Mouse (Mus musculus): Measurements from ENCODE around the gene 4930518I15Rik. TPM values are rescaled to one million over a fixed set of nuclear protein-coding genes. Genes with fewer than 3 reads are reported as not detected.

Gene 4930518I15Rik
- polyA plus RNA-seq, 1 experiment from 2014 or later = 8.4 TPM

Other genes starting within 250 kb of the 4930518I15Rik start
- gene Dlgap4, start 244.2 kb downstream of the 4930518I15Rik start, polyA plus RNA-seq (2015; fragmentation: Nextera tagmentation; extraction: Ambion mirVana) = 40.3 and 44.0 TPM in 2 replicates
- 20.6 and 27.1 TPM in 2 replicates for gene Myl9, start 82.5 kb downstream of the 4930518I15Rik start, polyA plus RNA-seq (2015; fragmentation: Nextera tagmentation; extraction: Ambion mirVana)
- 17.2 and 19.2 TPM in 2 replicates for gene Tgif2, start 17.9 kb downstream of the 4930518I15Rik start, polyA plus RNA-seq (2015; fragmentation: Nextera tagmentation; extraction: Ambion mirVana)
- gene Rab5if, start 5.2 kb upstream of the 4930518I15Rik start, polyA plus RNA-seq (2015; fragmentation: Nextera tagmentation; extraction: Ambion mirVana) = 178 and 179 TPM in 2 replicates
- 104 and 115 TPM in 2 replicates for gene Sla2, start 29.2 kb upstream of the 4930518I15Rik start, polyA plus RNA-seq (2015; fragmentation: Nextera tagmentation; extraction: Ambion mirVana)
- gene Ndrg3, start 134.1 kb upstream of the 4930518I15Rik start, polyA plus RNA-seq (2015; fragmentation: Nextera tagmentation; extraction: Ambion mirVana) = 125 and 141 TPM in 2 replicates
- 30.9 and 31.3 TPM in 2 replicates for gene Dsn1, start 149.2 kb upstream of the 4930518I15Rik start, polyA plus RNA-seq (2015; fragmentation: Nextera tagmentation; extraction: Ambion mirVana)
- 0.57 TPM in 2 replicates for gene Soga1, start 221.3 kb upstream of the 4930518I15Rik start, polyA plus RNA-seq (2015; fragmentation: Nextera tagmentation; extraction: Ambion mirVana)
- gene Tldc2, start 229.1 kb upstream of the 4930518I15Rik start, polyA plus RNA-seq (2015; fragmentation: Nextera tagmentation; extraction: Ambion mirVana) = not detected in 2 replicates

All from thymus, postnatal 0 days (tissue).